Mouse (Mus musculus): ENCODE measurements around the gene Lipa.

Lipa gene

DNA sequence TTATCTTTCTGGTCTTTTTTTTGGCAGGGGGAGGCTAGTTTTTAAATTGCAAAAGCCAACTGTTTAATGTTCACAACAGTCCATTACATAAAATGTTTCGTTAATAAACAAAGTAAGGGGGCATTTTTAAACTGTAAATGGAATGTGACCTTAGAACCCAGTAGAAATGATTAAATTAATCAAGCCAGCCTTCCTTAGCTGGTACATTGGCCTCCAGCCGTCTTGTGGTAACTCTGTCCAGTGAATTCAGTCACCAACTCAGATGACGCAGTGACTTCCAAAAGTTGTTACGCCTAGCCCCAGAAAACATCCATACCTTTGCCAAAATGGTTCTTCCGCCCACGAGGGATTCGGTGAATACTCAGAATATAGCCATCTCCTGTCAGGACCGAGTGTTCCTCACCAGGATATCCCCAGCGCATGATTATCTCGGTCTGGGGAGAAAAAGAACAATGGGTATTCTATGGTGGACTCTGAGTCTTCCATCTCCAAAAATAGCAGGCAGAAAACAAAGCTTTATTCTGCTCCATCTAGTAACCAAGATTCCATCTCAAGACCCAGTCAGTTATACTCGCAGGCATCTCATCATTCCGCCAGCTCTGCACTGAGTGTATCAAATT lies 4.1 kb downstream of the Lipa start:
- DNase-seq (ENCODE audit: low read depth in 2 of 2, low spot score in 2 of 2) = no peak

DNA sequence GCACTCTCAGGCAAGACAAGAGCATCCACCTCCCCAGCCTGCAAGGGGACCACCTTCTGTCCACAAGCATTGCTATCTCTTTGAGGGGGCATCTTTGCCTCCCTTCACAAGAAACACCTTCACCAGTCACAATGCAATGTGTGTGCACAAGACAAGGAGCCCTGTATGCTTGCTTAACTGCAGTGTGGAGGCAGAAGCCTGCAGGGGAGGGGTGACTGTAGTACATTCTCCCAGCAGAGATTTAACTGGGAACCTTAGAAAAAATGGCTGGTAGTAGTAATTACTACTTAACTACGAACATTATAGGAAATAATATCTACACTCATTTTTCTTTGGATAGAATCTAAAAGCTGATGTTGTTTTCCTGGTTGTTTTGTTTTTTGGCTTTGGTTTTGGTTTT lies 5.3 kb downstream of the Lipa start:
- DNase-seq (ENCODE audit: low read depth in 2 of 2, low spot score in 2 of 2) = no peak

- no peak for DNase-seq (ENCODE audit: low read depth in 2 of 2, low spot score in 2 of 2)
These were observed 5.9 kb downstream of the Lipa start for GRCm38 (mm10) chr19:34521361-34521760.

- DNase-seq (ENCODE audit: low read depth in 2 of 2, low spot score in 2 of 2) = no peak
These were observed 7.2 kb downstream of the Lipa start for GRCm38 (mm10) chr19:34520051-34520450.

GRCm38 (mm10) chr19:34519646-34520045 lies 7.6 kb downstream of the Lipa start:
- DNase-seq (ENCODE audit: low read depth in 2 of 2, low spot score in 2 of 2) = no peak

DNA sequence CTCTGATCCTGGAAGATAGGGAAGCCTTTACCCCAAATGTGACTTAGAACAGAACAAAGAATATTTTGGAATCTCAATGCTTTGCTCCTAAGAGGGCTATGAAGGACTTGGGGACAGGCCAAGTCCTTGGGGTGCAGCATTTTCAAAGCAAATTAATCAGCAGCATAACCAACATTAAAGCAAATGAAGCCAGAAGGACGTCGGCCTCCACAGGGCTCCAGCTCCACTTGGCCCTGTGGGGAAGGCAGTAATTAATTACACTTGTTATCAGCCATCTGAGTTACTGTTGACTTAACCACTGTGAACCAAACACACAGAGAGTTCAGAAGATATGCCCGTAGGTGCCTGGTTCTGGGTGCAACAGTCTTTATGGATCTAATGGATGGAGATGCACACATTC lies 8.5 kb downstream of the Lipa start:
- no peak for DNase-seq (ENCODE audit: low read depth in 2 of 2, low spot score in 2 of 2)

DNA sequence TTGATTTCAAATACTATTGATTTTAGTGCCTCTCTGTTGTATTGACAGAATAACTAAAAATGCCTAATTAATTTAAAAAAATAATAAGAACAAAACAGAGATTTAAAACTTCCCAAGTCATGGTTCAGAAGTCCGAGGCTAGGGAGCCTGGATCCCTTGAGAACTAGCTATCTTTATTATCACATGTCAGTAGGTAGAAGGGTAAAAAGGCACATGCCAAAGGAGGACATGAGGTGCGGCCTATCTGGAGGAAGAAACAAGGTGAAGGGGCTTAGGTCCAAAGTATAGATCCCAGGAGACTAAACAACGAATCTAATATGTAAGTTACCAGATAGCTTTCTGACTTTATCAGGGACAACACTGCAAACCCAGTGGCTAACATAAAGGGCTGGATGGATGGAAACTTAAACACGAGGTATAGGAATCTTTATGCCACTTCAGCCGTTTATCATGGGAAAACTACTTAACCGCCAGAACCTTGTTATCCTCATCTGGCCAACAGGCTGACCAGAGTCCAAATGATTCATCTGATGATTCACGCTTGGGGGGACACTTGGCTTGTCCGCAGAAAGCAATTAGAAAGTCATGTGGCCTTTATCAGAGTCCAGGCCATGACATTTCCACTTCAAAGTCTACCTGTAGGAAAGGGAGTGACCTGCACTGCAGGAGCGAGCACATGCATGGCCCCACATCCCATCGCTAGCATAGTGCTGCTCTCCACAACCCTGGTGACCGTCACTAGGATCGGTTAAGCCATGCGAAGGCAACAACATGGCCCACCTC lies 9.3 kb downstream of the Lipa start:
- DNase-seq (ENCODE audit: low read depth in 2 of 2, low spot score in 2 of 2) = no peak

GRCm38 (mm10) chr19:34517197-34517596 lies 10.1 kb downstream of the Lipa start:
- no peak for DNase-seq (ENCODE audit: low read depth in 2 of 2, low spot score in 2 of 2)

DNA sequence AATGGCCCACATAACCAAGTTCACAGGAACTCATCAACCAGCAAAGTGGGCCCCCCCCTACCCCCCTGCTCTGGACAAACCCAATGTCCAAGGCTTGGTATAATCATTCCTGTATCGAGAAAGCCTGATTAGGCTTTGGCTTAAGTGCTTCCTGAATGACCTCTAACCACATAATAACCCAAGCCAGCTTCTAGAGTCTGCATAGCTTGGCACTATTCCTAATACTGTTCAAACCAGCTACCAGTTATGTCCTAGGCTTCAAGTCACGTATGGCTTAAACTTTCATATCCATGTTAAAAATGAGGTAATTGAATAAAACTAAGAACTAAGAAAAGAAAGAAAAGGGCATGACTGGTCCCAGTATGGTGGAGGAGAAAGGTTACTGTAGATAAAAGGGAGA lies 10.9 kb downstream of the Lipa start:
- DNase-seq (ENCODE audit: low read depth in 2 of 2, low spot score in 2 of 2) = no peak

- no peak for DNase-seq (ENCODE audit: low read depth in 2 of 2, low spot score in 2 of 2)
These were observed 11.6 kb downstream of the Lipa start for GRCm38 (mm10) chr19:34515681-34516080.

DNA sequence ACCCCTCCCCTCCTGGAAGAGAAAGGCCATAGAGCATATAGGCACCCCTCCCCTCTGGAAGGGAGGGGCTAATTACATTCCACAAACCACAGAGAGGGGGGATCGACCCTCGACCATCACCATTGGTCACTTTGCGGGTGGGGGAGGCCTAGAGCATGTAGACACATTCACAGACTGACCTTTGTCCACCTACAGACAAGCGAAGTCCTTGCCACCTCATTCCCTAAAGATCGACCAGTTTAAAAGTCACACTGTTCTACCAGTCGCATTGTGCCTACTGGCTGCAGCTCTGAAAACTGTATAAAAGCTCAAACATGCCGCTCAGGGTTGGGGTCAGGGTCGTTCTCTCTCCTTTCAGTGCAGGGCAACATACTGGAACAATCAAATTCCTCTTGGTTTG lies 15.7 kb downstream of the Lipa start:
- no peak for DNase-seq (ENCODE audit: low read depth in 2 of 2, low spot score in 2 of 2)

DNA sequence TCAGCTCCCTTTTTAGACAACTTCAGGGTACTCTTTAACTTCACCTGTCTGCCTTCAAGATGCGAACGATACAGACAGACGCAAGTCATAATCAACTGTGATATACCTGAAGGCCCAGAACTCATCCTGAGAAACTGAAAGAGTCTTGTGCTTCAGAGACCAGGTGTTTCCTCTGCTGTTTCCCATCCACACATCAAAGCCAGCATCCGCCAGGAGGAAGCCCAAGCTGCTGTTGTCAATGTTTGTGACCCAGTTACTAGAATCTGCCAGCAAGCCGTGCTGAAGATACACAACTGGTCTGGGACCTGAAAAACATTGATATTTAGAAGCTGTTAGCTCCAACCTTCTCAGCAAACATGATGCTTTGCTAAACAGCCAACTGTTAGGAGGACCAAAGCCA lies 16.6 kb downstream of the Lipa start:
- DNase-seq (ENCODE audit: low read depth in 2 of 2, low spot score in 2 of 2) = peak; percentile 25 to 40

- peak in 1 of 2 experiments; percentile 35 for DNase-seq (ENCODE audit: low read depth in 2 of 2, low spot score in 2 of 2)
These were observed 22.0 kb downstream of the Lipa start for GRCm38 (mm10) chr19:34505161-34505721.

DNA sequence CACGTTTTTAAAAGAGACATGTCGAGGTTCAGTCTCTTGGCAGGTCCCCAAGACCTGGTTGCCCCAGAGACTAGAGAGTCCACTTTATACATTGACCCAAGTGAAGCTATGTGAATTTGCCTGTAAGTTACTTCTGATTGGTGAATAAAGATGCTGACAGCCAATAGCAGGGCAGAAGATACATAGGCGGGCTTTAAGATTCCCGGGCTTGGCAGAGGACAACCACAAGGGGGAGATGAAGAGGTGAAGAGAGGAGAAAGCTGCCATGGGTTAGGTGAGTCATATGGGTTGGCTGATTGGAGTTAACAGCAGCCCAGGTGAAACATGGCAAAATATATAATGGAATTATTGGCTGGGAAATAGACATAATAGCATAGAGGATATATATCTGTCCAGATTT lies 26.5 kb downstream of the Lipa start:
- DNase-seq (ENCODE audit: low read depth in 2 of 2, low spot score in 2 of 2) = peak; percentile 78 to 87

DNA sequence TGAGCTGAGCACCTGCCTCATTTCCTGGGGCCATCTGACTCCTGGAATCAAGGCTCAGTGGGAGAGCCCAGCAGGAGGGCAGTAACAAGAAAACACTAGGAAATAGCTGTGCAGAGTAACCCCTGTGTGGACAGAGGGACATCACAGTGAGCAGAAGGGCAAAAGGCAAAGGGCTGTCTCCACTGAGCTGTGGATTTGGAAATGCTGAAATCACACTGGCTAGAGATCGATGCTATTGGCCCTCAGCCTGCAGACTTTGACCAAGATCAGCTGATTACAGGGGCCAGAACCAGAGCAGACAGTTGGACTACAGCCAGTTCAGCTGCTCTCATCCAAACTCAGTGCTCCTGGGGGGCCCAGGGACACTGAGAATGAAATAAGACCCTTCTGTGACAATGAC lies 30.9 kb downstream of the Lipa start:
- no peak for DNase-seq (ENCODE audit: low read depth in 2 of 2, low spot score in 2 of 2)

- DNase-seq (ENCODE audit: low read depth in 2 of 2, low spot score in 2 of 2) = no peak
These were observed 33.4 kb downstream of the Lipa start for GRCm38 (mm10) chr19:34493859-34494258.

- peak; percentile 33 to 62 for DNase-seq (ENCODE audit: low read depth in 2 of 2, low spot score in 2 of 2)
These were observed 43.7 kb downstream of the Lipa start for GRCm38 (mm10) chr19:34483547-34483946.

DNA sequence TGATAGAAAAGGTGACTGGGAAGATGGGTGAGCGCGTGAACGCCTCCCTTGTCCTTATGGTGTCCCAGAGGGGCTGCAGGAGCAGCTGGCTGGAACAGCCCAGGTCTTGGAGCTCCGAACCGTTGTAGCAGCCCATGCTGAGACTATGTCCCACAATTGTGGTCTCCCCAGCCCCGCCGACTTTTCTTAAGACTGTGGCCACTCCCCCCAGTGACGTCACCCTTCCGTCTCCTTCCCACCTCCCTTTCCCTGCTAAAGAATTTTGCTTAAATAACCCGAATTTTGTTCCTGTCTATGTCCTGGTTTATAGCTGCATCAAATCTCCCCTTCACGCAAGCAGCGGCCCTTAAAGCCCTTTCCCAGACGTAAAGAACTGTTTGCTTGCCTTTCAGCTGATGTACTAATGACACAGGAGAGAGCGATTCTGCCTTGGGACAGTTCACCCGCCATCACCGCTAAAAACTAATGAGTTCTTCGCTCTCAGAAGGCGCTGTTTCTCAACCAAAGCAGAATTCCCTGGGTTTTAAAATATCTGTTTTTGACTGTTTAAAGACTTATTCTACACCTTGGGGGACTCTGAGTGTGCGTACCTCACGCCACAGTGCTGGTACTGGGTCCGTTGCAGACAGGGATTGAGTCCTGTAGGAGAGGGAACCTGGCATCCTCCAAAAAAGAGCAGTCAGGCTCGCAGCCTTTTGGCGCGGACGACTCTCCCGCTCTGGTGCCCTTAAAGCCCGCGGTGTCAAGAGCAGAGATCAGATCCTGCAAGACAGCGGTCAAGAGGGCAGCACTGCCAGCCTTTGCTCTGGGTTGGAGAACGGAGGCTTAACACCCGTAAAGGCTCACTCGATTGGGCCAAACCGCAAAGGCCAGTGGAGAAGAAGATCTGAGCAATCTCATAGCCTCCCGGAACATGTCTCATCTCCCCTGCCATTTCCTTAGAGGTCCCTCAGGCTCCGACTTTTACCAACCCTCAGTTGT lies 52.0 kb downstream of the Lipa start, which contains the start of gene Ch25h:
Ch25h (minus strand) TSS at position 174 of the 981 bp plus-strand sequence.
- no peak for DNase-seq (ENCODE audit: low read depth in 2 of 2, low spot score in 2 of 2)

DNA sequence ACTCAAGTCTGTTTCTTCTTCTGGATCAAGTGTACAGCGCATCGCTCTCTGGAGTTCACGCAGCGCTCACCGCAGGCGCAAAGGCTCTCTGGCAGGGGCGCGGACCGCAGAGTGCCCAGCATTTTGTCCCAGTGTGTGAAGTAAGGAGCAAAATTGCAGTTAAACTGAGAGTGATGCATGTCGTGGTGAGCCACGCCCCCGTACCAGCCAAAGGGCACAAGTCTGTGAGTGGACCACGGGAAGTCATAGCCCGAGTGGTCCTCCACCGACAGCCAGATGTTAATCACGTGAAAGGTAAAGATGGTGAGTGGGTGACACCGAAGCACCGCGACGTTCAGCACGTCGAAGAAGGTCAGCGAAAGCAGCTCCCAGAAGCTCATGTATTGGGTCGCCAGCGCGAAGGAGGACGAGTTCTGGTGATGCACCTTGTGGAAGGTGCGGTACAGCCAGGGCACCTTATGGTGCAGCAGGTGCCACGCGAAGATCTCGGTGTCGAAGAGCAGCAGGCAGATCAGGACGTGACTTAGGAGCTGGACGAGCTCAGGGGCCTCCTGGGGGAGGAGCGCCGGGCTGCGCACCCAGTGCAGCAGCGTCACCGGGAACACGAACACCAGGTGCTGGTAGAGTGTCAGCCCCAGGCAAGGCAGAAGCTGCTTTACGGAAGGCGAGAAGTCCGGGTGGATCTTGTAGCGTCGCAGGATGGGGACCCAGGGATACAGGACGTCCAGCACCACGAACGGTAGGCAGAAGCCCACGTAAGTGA lies 52.9 kb downstream of the Lipa start:
- DNase-seq (ENCODE audit: low read depth in 2 of 2, low spot score in 2 of 2) = peak; percentile 19 to 35

- no peak for DNase-seq (ENCODE audit: low read depth in 2 of 2, low spot score in 2 of 2)
These were observed 55.6 kb downstream of the Lipa start for GRCm38 (mm10) chr19:34471703-34472102.
